ENCODE assay signal across 9 mouse cellular contexts in genomic region chr11:77896820-77897805, GRCm38 (mm10). TPM values are rescaled to one million over a fixed set of nuclear protein-coding genes. Genes with fewer than 3 reads are reported as not detected.
A peak's percentile ranks its signal among the peaks of the same experiment; 100 is the strongest.
DNase-seq lines count a peak whose midpoint lies in the region; ATAC-seq and TF ChIP-seq lines count a peak whose summit lies in the region.
"Had no signal": no experiment of that assay in that cellular context is flagged by ENCODE, and none has a peak within 500 bp of the region (broad histone marks: within the 10 kb centered on the region; RNA-seq: fewer than 3 reads in every experiment).

No protein-coding gene starts in this region.

- no peak overlapping the region for H3K9ac ChIP-seq in limb, embryonic 15.5 days

- no peak overlapping the region for H3K27ac ChIP-seq in gastrocnemius, adult 2 months
- peak overlapping the region; percentile 77 for H3K27ac ChIP-seq in forebrain, embryonic 10.5 days
- no peak overlapping the region for H3K27ac ChIP-seq in limb, embryonic 15.5 days

- H3K36me3 ChIP-seq in forebrain, embryonic 10.5 days (replicated peaks), result no peaks in the 10 kb centered on the region
- no peaks in the 10 kb centered on the region for H3K36me3 ChIP-seq in limb, embryonic 15.5 days

- no peak for DNase-seq in gastrocnemius, adult 2 months
- no peak for DNase-seq in gastrocnemius, postnatal 14 days
- peak; percentile 52 for DNase-seq in Muller cell, postnatal 12 days (ENCODE audit: inconsistent ontology term)
- peak; percentile 44 for DNase-seq in forebrain, embryonic 10.5 days (ENCODE audit: extremely low spot score, low spot score)
- no peak for DNase-seq in ovary, postnatal 10 days (ENCODE audit: low spot score)
- no peak for DNase-seq in gastrocnemius, adult 8-10 months (ENCODE audit: low spot score in 2 of 2)

- peaks cover 89% of the 10 kb centered on the region for H3K27me3 ChIP-seq in forebrain, embryonic 10.5 days (ENCODE audit: poor library complexity, severe bottlenecking)
- peaks cover 29% of the 10 kb centered on the region; the same call in 1 of the 2 replicates for H3K27me3 ChIP-seq in limb, embryonic 15.5 days

- TF ChIP-seq CTCF in gastrocnemius, adult 2 months (IDR thresholded peaks at IDR 0.05), result no peak

- no peak for ATAC-seq in limb, embryonic 15.5 days (ENCODE audit: insufficient number of reproducible peaks, low FRiP score, low TSS enrichment, low read depth)
- no peak for ATAC-seq in megakaryocyte progenitor cell, adult 5-6 weeks (replicated peaks; ENCODE audit: poor library complexity)

- intact Hi-C loops in gastrocnemius, adult 2 months (cut with DNase I), result no loop called here
- intact Hi-C loops in gastrocnemius, postnatal 14 days (cut with DNase I; ENCODE audit: low total_unique reads), result no loop called here

- H3K4me3 ChIP-seq in gastrocnemius, adult 2 months, result peak overlapping the region; percentile 62
- peak overlapping the region; percentile 40 for H3K4me3 ChIP-seq in forebrain, embryonic 10.5 days
- H3K4me3 ChIP-seq in limb, embryonic 15.5 days, result 0 out of 2 replicates have a peak overlapping the region, but pooled peaks have one; percentile 2

- WGBS in forebrain, embryonic 10.5 days, result 12% methylated on average over 23 of the region's 23 CpGs
- WGBS in limb, embryonic 15.5 days, result 15% methylated on average over 23 of the region's 23 CpGs

- peaks cover 74% of the 10 kb centered on the region for H3K4me1 ChIP-seq in forebrain, embryonic 10.5 days
- H3K4me1 ChIP-seq in limb, embryonic 15.5 days, result peaks cover 32% of the 10 kb centered on the region

- 0 out of 2 replicates have a peak overlapping the region, but pooled peaks have one; percentile 19 for H3K4me2 ChIP-seq in limb, embryonic 15.5 days

- H3K9me3 ChIP-seq in forebrain, embryonic 10.5 days, result no peaks in the 10 kb centered on the region
- no peaks in the 10 kb centered on the region for H3K9me3 ChIP-seq in limb, embryonic 15.5 days

RNA-seq across cellular contexts. Expression of gene Pipox, which starts 3.2 kb away (rescaled TPM):
- total RNA-seq in gastrocnemius, adult 2 months (2021), result not detected
- under 1 TPM in 1 of 2 experiments, not detected in 1; 0.94 TPM for total RNA-seq in gastrocnemius, postnatal 14 days (2021)
- 10.0 and 10.1 TPM in 2 replicates for polyA plus RNA-seq in forebrain, embryonic 10.5 days (2016; fragmentation: Nextera tagmentation; extraction: Ambion mirVana)
- polyA plus RNA-seq in limb, embryonic 15.5 days (2015; fragmentation: Nextera tagmentation; extraction: Ambion mirVana), result 0.74 and 0.91 TPM in 2 replicates
- total RNA-seq in megakaryocyte progenitor cell, adult 5-6 weeks (2015), result not detected in 2 replicates
- 0.17 and 0.44 TPM in 2 replicates for total RNA-seq in megakaryocyte progenitor cell, adult 5-6 weeks (2017)
- total RNA-seq in gastrocnemius, adult 8-10 months (2022), result not detected

RNA-seq across cellular contexts. Expression of gene Sez6, which starts 33.5 kb away (rescaled TPM):
- total RNA-seq in gastrocnemius, adult 2 months (2021), result under 1 TPM in 1 of 2 experiments, not detected in 1; 0.25 TPM
- total RNA-seq in gastrocnemius, postnatal 14 days (2021), result under 1 TPM; 0.51 to 0.82 TPM
- polyA plus RNA-seq in forebrain, embryonic 10.5 days (2016; fragmentation: Nextera tagmentation; extraction: Ambion mirVana), result 2.8 and 4.3 TPM in 2 replicates
- polyA plus RNA-seq in limb, embryonic 15.5 days (2015; fragmentation: Nextera tagmentation; extraction: Ambion mirVana), result 0.42 and 0.84 TPM in 2 replicates
- not detected in 2 replicates for total RNA-seq in megakaryocyte progenitor cell, adult 5-6 weeks (2015)
- not detected in 2 replicates for total RNA-seq in megakaryocyte progenitor cell, adult 5-6 weeks (2017)
- under 1 TPM in 3 of 4 experiments, not detected in 1; 0.21 to 0.29 (median 0.24) TPM for total RNA-seq in gastrocnemius, adult 8-10 months (2022)
- total RNA-seq: liver, adult 2 months had no signal
- polyA plus RNA-seq: liver, adult 2 months had no signal

Comparison
In these comparisons a context has a peak if more than half of its experiments do, and no peak if none do; other contexts are left out.
1. DNase-seq: peak in Muller cell, postnatal 12 days (single experiment) and forebrain, embryonic 10.5 days (single experiment); none in gastrocnemius, adult 2 months (single experiment), gastrocnemius, postnatal 14 days (single experiment), ovary, postnatal 10 days (single experiment) and gastrocnemius, adult 8-10 months (0 of 2).
2. H3K4me3 ChIP-seq: peak in every context shown above with its lines; median percentile 62 in gastrocnemius, adult 2 months; 40 in forebrain, embryonic 10.5 days; 2 in limb, embryonic 15.5 days.